Mouse (Mus musculus): ENCODE data around the gene Acadm. TPM values are rescaled to one million over a fixed set of nuclear protein-coding genes. Genes with fewer than 3 reads are reported as not detected.

Acadm gene
- 383 and 404 TPM in 2 replicates for polyA plus RNA-seq (2012; rRNA removed)

- peak; percentile 99 for DNase-seq
- Histone ChIP-seq H3K27ac (ENCODE audit: insufficient read depth, low read depth, low read length) (peak within 1 kb of the TSS; percentile 87), H3K4me1 (ENCODE audit: control insufficient read depth, insufficient read depth, low read length) (peaks cover 9% of the 10 kb centered on the region), H3K36me3 (ENCODE audit: control insufficient read depth, insufficient read depth, low read length) (peaks cover 3% of the 10 kb centered on the region), H3K27me3 (replicated peaks; ENCODE audit: control insufficient read depth, insufficient read depth, low read length) (no peaks in the 10 kb centered on the region), H3K4me3 (ENCODE audit: insufficient read depth, low read depth, low read length) (peak within 1 kb of the TSS; percentile 76)
- under 1% methylated on average over 41 of the region's 41 CpGs for WGBS
- peak; percentile 91 for TF ChIP-seq POLR2A (IDR thresholded peaks at IDR 0.05; ENCODE audit: low read depth, low read length)
- no peak for TF ChIP-seq CTCF (conservative IDR thresholded peaks at IDR 0.05; ENCODE audit: insufficient read depth, insufficient read length, low read depth, low read length)
These were observed at the start of gene Acadm for GRCm38 (mm10) chr3:153944335-153944990. Acadm (minus strand) TSS chr3:153944632.

GRCm38 (mm10) chr3:153984428-153985340 lies 40.3 kb upstream of the Acadm start:
- Histone ChIP-seq H3K36me3 (ENCODE audit: control insufficient read depth, insufficient read depth, low read length) (no peaks in the 10 kb centered on the region), H3K27ac (ENCODE audit: insufficient read depth, low read depth, low read length) (no peak overlapping the region), H3K4me1 (ENCODE audit: control insufficient read depth, insufficient read depth, low read length) (no peaks in the 10 kb centered on the region), H3K27me3 (replicated peaks; ENCODE audit: control insufficient read depth, insufficient read depth, low read length) (no peaks in the 10 kb centered on the region), H3K4me3 (ENCODE audit: insufficient read depth, low read depth, low read length) (no peak overlapping the region)
- peak; percentile 64 for TF ChIP-seq CTCF (conservative IDR thresholded peaks at IDR 0.05; ENCODE audit: insufficient read depth, insufficient read length, low read depth, low read length)
- no peak for TF ChIP-seq POLR2A (IDR thresholded peaks at IDR 0.05; ENCODE audit: low read depth, low read length)
- DNase-seq: peak; percentile 34
- WGBS: 45% methylated on average over 10 of the region's 10 CpGs

- H3K4me1 ChIP-seq (ENCODE audit: control insufficient read depth, insufficient read depth, low read length): no peaks in the 10 kb centered on the region
- no peaks in the 10 kb centered on the region for H3K27me3 ChIP-seq (replicated peaks; ENCODE audit: control insufficient read depth, insufficient read depth, low read length)
- no peak overlapping the region for H3K27ac ChIP-seq (ENCODE audit: insufficient read depth, low read depth, low read length)
- TF ChIP-seq POLR2A (IDR thresholded peaks at IDR 0.05; ENCODE audit: low read depth, low read length): no peak
- TF ChIP-seq CTCF (conservative IDR thresholded peaks at IDR 0.05; ENCODE audit: insufficient read depth, insufficient read length, low read depth, low read length): no peak
- no peak overlapping the region for H3K4me3 ChIP-seq (ENCODE audit: insufficient read depth, low read depth, low read length)
- H3K36me3 ChIP-seq (ENCODE audit: control insufficient read depth, insufficient read depth, low read length): no peaks in the 10 kb centered on the region
- no peak for DNase-seq
- 51% methylated on average over 2 of the region's 2 CpGs for WGBS
These were observed 36.2 kb upstream of the Acadm start for GRCm38 (mm10) chr3:153980611-153981010.

GRCm38 (mm10) chr3:153975791-153976190 lies 31.4 kb upstream of the Acadm start:
- 77% methylated on average over 7 of the region's 7 CpGs for WGBS
- no peak for TF ChIP-seq POLR2A (IDR thresholded peaks at IDR 0.05; ENCODE audit: low read depth, low read length)
- TF ChIP-seq CTCF (conservative IDR thresholded peaks at IDR 0.05; ENCODE audit: insufficient read depth, insufficient read length, low read depth, low read length): no peak
- Histone ChIP-seq H3K4me3 (ENCODE audit: insufficient read depth, low read depth, low read length) (no peak overlapping the region), H3K4me1 (ENCODE audit: control insufficient read depth, insufficient read depth, low read length) (0 out of 2 replicates have a peak, but pooled peaks cover 2% of the 10 kb centered on the region), H3K36me3 (ENCODE audit: control insufficient read depth, insufficient read depth, low read length) (no peaks in the 10 kb centered on the region), H3K27ac (ENCODE audit: insufficient read depth, low read depth, low read length) (no peak overlapping the region), H3K27me3 (replicated peaks; ENCODE audit: control insufficient read depth, insufficient read depth, low read length) (0 out of 2 replicates have a peak, but pooled peaks cover 1% of the 10 kb centered on the region)
- DNase-seq: no peak

GRCm38 (mm10) chr3:153975060-153975459 lies 30.6 kb upstream of the Acadm start:
- Histone ChIP-seq H3K36me3 (ENCODE audit: control insufficient read depth, insufficient read depth, low read length) (no peaks in the 10 kb centered on the region), H3K4me3 (ENCODE audit: insufficient read depth, low read depth, low read length) (no peak overlapping the region), H3K27me3 (replicated peaks; ENCODE audit: control insufficient read depth, insufficient read depth, low read length) (0 out of 2 replicates have a peak, but pooled peaks cover 1% of the 10 kb centered on the region), H3K4me1 (ENCODE audit: control insufficient read depth, insufficient read depth, low read length) (0 out of 2 replicates have a peak, but pooled peaks cover 2% of the 10 kb centered on the region), H3K27ac (ENCODE audit: insufficient read depth, low read depth, low read length) (no peak overlapping the region)
- no peak for DNase-seq
- WGBS: 14% methylated on average over 6 of the region's 6 CpGs
- no peak for TF ChIP-seq CTCF (conservative IDR thresholded peaks at IDR 0.05; ENCODE audit: insufficient read depth, insufficient read length, low read depth, low read length)
- TF ChIP-seq POLR2A (IDR thresholded peaks at IDR 0.05; ENCODE audit: low read depth, low read length): no peak

GRCm38 (mm10) chr3:153973949-153974760 lies 29.7 kb upstream of the Acadm start:
- 0 out of 2 replicates have a peak, but pooled peaks cover 1% of the 10 kb centered on the region for H3K27me3 ChIP-seq (replicated peaks; ENCODE audit: control insufficient read depth, insufficient read depth, low read length)
- 0 out of 2 replicates have a peak, but pooled peaks cover 2% of the 10 kb centered on the region for H3K4me1 ChIP-seq (ENCODE audit: control insufficient read depth, insufficient read depth, low read length)
- no peak for DNase-seq
- no peak overlapping the region for H3K4me3 ChIP-seq (ENCODE audit: insufficient read depth, low read depth, low read length)
- 8% methylated on average over 21 of the region's 21 CpGs for WGBS
- no peaks in the 10 kb centered on the region for H3K36me3 ChIP-seq (ENCODE audit: control insufficient read depth, insufficient read depth, low read length)
- no peak for TF ChIP-seq CTCF (conservative IDR thresholded peaks at IDR 0.05; ENCODE audit: insufficient read depth, insufficient read length, low read depth, low read length)
- TF ChIP-seq POLR2A (IDR thresholded peaks at IDR 0.05; ENCODE audit: low read depth, low read length): no peak
- no peak overlapping the region for H3K27ac ChIP-seq (ENCODE audit: insufficient read depth, low read depth, low read length)

Data from kidney, adult 2 months (tissue).